Mouse (Mus musculus) leukemia stem cell, adult 10-12 weeks (primary cell): ENCODE data around the gene Zmym4. TPM values are rescaled to one million over a fixed set of nuclear protein-coding genes. Genes with fewer than 3 reads are reported as not detected.

ENCODE experiments used
- polyA plus RNA-seq: library from polyadenylated mRNA; stranded (reverse); fragments of >175 nt; gene quantifications from 2 replicates; pipeline ENCODE4 v1.2.3, GENCODE M21; 2012; ENCODE audit warnings: low replicate concordance

The Zmym4 gene
- polyA plus RNA-seq = 1.5 and 2.5 TPM in 2 replicates

DNA sequence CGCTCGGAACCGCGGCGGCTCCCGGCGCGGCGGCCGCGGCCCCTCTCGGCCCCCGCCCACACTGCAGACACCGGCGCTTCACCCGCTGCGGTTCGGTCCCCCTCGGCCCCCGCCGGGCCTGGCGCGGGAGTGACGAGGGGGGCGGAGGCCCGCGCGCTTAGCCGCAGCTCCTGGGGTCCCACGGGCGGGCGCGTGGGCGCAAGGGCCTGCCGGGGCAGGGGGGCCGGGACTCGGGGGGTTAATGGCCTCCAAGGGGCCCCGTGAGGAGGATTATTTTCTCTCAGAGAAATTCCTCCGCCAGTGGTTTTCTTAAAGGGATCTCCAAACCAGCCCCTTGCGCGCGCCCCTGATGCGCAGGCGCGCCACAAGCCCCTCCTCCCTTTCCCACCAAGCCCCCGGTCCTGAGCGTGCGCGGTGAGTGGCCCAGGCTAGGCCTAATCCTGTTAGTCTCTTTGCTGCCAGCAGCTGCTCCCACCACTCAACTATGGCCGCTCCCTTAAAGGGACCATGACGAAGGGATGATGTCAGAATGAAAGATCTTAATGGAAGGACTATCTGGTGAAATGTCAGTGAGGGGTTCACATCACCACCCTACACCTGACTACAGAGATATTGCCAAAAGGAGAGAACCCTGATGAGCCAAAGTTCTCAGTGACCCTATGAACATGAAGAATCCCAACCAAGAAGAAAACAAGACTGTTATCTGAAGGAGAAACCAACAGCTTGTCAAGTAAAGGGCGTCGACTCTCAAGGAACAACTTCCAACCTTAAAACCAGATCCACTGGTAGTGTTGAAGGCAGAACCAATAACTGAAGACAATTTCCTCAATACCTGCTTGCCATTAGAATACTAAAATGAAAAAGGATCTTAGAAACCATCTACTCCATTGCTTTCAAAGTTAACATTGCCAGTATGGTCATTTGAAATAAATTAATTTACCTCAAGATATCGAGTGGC lies at the start of gene Zmym4:
Gene Zmym4 (minus strand): TSS at position 272 of the 958 bp plus-strand sequence.

Other genes with a start within 250 kb of the Zmym4 start
- not detected in 2 replicates for gene Tfap2e, start 231.9 kb downstream of the Zmym4 start, polyA plus RNA-seq
- 60.3 and 83.9 TPM in 2 replicates for gene Ncdn, start 214.7 kb downstream of the Zmym4 start, polyA plus RNA-seq
- 21.7 and 22.1 TPM in 2 replicates for gene AU040320, start 214.6 kb downstream of the Zmym4 start, polyA plus RNA-seq
- gene Sfpq, start 53.2 kb upstream of the Zmym4 start, polyA plus RNA-seq = 421 and 927 TPM in 2 replicates
- 0.41 and 2.1 TPM in 2 replicates for gene Zmym1, start 93.0 kb upstream of the Zmym4 start, polyA plus RNA-seq
- gene Zmym6, start 109.2 kb upstream of the Zmym4 start, polyA plus RNA-seq = 0.44 and 0.48 TPM in 2 replicates
- gene Tmem35b, start 155.6 kb upstream of the Zmym4 start, polyA plus RNA-seq = 0.50 and 0.63 TPM in 2 replicates
- gene Dlgap3, start 201.1 kb upstream of the Zmym4 start, polyA plus RNA-seq = 0.59 and 3.9 TPM in 2 replicates